Mouse (Mus musculus) ovary, postnatal 10 days (tissue): ENCODE data around the gene Tti1.

Source experiments
- DNase-seq: peaks from one replicate; pipeline ENCODE4 v3.0.0; 2022; ENCODE audit warnings: low spot score

The Tti1 gene

GRCm38 (mm10) chr2:157974604-157975501, 53.4 kb downstream of the Tti1 start:
- no peak for DNase-seq

DNA sequence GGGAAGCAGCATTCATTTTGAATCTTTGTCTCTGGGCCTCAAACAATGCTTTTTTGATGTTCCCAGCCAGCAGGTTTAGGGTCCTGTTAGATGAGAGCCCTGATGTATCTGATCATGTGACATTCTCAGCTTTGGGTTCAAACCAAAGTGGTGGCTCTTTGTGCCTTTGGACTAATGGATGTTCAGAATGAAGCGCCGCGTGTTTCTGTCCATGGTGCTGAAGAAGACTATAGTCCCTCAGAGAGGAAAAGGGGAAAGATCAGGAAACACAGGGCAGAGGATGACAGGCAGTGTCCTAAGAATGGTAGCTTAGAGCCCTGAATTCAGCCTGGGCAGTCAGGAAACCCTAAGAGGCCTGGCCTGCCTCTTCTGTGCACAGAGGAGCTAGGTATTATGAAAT, 57.6 kb downstream of the Tti1 start:
- peak; percentile 23 for DNase-seq

DNA sequence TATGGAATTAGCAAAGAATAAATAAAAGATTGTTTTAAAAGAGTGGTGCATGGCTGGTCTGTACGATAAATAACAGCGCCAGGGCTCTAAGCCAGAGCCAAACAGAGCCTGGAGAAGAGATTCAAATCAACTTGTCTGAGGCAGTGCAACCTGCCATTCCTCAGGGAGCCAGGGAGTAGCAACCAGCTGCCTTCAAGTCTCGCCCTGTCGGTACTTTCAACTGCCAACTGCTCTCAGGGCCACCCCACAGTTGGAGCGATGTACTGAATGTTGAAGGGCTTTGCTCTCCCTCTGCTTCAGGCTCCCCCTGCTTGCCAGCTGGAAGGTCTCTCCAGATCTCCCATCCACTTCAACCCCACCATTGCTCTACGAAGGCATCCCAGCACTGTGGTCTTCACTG, 58.1 kb downstream of the Tti1 start:
- DNase-seq: no peak

- no peak for DNase-seq
Observed at GRCm38 (mm10) chr2:157967856-157968255, 60.4 kb downstream of the Tti1 start.

DNA sequence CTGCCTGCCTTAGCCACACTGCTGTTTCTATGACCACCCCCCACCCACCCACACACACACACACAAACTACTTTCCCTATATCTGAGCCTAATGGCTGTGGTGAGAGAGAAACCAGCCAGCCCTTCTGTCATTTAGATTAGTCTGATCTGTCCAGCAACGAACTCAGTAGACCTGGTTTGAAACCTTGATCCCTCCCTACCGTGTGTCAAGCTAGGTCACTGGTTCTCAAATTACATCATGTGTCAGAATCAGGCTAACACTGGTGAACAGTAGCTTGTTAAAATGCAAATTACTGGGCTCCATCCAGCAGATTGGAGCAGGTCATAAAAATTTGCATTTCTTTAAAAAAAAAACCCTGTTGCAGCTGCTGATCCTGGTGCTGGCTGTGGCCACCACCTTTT, 70.5 kb downstream of the Tti1 start:
- DNase-seq: no peak

- no peak for DNase-seq
Observed at GRCm38 (mm10) chr2:157953978-157954377, 74.3 kb downstream of the Tti1 start.

- no peak for DNase-seq
Observed at GRCm38 (mm10) chr2:157944156-157944893, 83.9 kb downstream of the Tti1 start.

- DNase-seq: peak; percentile 48
Observed at GRCm38 (mm10) chr2:157943514-157944155, 84.6 kb downstream of the Tti1 start.

DNA sequence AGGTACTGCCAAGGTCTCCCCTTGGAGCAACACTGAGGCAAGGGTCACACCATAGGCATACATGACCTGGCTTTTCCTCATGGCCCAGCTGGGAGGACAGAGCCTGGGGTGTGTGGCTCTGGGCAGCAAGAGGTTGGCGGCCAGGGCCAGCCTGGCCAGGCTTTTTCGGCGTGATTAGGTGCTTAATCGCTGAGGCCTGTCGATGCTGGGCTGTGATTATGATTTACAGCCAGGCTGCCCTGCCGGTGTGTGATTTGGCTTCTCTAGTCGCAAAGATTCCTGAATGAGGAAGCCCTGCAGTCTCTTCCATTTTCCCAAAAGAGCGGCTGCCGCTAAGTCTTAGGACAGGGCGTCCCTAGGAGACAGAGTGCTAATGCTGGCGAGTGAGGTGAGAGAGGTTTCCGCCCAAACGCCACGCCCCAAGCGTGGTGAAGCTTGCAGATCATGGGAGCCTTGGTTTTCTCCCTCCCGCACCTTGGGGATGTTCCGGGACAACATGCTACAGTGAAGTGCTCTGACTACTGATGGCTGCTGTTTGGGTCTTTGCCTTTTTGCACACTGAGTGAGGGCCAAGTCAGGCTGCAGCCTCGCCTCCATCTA, 87.5 kb downstream of the Tti1 start:
- DNase-seq: no peak

GRCm38 (mm10) chr2:157936676-157937075, 91.6 kb downstream of the Tti1 start:
- no peak for DNase-seq

- DNase-seq: no peak
Observed at GRCm38 (mm10) chr2:157935444-157936171, 92.6 kb downstream of the Tti1 start.

GRCm38 (mm10) chr2:157932655-157933054, 95.6 kb downstream of the Tti1 start:
- no peak for DNase-seq
